Mouse (Mus musculus) cerebellum, adult 8-10 months (tissue): ENCODE data around the gene Clca3a2.
A peak's percentile ranks its signal among the peaks of the same experiment; 100 is the strongest.
"Not testable (repeated sequence)": the region's sequence is repeated elsewhere in the genome, so short reads cannot be mapped to it uniquely, and the experiment has no call there.

Source experiments
- DNase-seq: peaks from one replicate; pipeline ENCODE4 v3.0.0; 2022

The Clca3a2 gene

GRCm38 (mm10) chr3:144819219-144819618 lies at the start of gene Clca3a2:
TSS of gene Clca3a2 (minus strand) at chr3:144819494.
- not testable (repeated sequence) for DNase-seq

- no peak for DNase-seq
These were observed 30.3 kb upstream of the Clca3a2 start for GRCm38 (mm10) chr3:144849584-144849983.

DNA sequence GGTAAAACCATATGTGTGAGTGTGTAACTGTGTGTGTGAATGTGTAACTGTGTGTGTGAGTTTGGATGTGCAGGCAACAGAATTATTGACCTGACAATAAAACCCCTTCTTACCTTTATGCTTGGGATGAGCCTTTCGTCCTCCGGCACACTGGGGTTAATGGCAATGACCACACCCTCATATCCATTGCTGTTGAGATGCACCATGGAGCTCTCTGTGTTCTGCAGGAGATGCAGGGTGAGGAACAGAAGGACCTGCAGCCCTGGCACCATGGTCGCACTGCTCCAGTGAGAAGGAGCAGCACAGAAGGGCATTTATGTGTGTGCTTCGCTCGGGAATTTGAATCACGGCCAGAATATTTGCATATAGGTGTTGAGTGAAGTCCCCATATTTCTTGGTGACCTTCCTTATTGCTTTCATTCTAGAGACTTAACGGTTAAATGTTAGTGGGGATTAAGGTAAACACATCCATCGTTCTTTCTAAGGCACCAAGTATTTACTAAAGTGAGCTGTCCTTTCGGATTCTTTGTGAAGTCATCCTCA lies 29.8 kb upstream of the Clca3a2 start, which contains the start of gene Clca3b:
Gene Clca3b, minus strand, starts transcription at position 344 of the 543 bp plus-strand sequence.
- not testable (repeated sequence) for DNase-seq

DNA sequence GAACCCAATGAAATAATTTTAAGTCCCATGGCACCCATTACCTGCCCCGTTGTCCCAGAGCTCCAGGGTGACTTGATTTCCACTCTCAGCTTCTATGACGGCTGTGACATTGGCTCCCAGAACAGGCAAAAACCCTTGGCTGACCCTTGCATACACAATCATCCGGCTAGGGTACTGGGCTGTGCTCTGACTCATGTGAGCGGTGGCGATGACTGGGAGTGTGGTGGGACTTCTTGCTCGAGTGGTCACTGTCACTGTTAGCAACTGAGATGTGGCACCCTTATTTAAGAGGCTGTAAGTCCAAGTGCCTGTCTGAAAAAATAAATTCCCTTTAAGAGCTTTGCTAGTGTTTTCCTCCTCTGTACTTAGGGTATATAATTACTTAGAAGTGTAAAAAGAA lies 8.0 kb upstream of the Clca3a2 start:
- DNase-seq = no peak

DNA sequence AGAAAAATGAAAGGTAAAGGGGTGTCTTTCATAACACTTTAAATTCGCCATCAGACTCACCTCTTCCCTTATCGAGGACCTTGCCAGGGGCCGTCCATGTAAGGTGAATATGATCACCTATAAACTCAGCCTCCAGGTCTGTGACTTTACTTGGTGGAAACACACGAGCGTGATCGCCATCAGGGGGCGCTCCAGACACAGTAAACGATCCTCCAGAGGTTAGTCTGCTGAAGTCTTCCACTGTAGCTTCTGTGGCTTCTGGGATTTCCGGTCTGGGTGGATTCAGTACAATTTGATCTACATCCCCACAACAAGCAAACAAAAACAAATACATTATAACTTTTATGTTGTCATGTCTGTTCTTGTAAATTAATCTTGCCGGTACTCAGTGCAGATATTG lies 5.9 kb upstream of the Clca3a2 start:
- peak; percentile 49 for DNase-seq

GRCm38 (mm10) chr3:144823331-144823730 lies 4.0 kb upstream of the Clca3a2 start:
- DNase-seq = no peak

DNA sequence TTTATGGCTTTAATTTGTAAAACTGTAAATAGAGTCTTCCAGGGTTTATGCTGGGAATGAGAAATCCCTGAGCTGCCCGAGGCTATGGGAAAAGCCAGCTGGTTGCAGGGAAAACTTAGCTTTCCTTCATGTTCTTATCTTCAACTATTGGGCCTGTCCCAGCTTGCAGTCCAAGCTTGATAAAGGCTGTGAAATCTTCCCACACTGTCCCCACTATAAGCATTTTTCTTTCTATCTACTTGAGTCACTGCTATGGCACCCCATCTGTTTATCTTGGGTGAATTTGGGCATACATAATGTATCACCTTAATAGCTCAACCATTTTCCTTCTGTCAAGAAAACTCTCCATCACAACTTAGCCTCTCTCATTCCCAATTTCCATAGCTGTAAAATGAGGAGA lies 1.3 kb upstream of the Clca3a2 start:
- DNase-seq = no peak

- DNase-seq = not testable (repeated sequence)
These were observed 6.0 kb downstream of the Clca3a2 start for GRCm38 (mm10) chr3:144813336-144813735.

- DNase-seq = no peak
These were observed 7.5 kb downstream of the Clca3a2 start for GRCm38 (mm10) chr3:144811821-144812220.

GRCm38 (mm10) chr3:144808153-144808925 lies 11.0 kb downstream of the Clca3a2 start:
- DNase-seq = not testable (repeated sequence)

DNA sequence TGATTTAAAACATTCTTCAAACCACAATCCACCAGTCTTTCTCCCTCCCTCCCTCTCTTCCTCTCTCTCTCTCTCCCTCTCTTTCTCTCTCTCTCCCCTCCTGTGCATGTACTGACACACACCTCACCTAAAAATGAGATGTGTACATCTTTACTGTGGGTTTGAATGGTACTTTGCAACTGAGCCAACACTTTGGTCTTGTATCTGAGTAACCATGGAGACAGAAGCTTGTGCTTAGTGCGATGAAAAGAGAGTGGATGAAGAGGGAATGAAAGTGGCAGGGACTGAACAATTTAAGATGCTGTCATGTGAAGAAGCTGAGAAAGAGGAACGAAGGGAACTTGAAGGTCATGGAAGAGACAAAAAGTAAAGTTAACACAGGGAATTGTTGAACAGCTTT lies 12.7 kb downstream of the Clca3a2 start:
- DNase-seq = not testable (repeated sequence)

- no peak for DNase-seq
These were observed 17.4 kb downstream of the Clca3a2 start for GRCm38 (mm10) chr3:144801861-144802260.

DNA sequence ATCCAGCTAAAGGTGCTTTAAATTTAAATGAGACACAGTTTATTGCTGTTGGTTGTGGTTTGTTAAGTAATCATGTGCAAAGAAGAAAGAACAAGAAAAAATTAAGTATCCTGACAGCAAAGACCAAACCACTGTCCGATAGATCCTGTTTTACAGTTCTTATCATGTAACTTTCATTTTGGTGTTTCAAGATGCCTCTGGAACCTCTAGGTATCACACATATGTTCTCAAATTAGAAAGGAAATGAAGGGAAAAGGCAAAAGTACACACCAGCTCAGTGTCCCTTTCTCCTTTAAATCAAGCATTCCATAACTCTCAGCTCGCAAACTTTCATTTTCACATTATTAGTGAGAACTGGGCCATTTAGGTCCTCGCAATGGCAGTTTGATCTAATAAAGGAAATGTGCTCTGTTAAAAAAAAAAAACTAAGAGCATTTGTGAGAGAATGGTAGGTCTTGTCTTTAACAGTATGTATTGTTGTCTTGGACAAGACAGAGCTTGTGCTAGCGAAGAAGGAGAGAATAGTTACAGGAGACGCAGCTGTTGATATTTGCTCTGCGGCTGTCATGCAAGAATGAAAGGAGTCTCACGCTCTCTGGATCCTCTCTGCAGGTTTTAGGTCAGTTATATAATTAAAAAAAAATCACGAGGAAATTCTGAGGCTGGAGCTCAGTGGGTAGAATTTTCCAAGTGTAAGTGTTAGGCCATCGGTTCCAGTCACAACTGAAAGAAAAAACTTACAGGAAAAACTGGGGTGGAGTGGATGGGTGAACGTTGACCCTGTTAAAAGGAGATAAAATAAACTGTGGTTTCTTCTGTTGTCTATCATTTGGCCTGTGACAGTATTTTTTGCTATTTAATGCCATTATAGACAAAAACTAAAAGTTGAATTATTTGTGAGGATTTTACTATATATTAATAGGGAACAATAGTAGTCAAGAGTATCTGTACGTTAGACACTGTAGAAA lies 33.8 kb downstream of the Clca3a2 start:
- DNase-seq = no peak

GRCm38 (mm10) chr3:144765161-144765560 lies 54.1 kb downstream of the Clca3a2 start:
- no peak for DNase-seq

GRCm38 (mm10) chr3:144761454-144761853 lies 57.8 kb downstream of the Clca3a2 start:
- DNase-seq = no peak

DNA sequence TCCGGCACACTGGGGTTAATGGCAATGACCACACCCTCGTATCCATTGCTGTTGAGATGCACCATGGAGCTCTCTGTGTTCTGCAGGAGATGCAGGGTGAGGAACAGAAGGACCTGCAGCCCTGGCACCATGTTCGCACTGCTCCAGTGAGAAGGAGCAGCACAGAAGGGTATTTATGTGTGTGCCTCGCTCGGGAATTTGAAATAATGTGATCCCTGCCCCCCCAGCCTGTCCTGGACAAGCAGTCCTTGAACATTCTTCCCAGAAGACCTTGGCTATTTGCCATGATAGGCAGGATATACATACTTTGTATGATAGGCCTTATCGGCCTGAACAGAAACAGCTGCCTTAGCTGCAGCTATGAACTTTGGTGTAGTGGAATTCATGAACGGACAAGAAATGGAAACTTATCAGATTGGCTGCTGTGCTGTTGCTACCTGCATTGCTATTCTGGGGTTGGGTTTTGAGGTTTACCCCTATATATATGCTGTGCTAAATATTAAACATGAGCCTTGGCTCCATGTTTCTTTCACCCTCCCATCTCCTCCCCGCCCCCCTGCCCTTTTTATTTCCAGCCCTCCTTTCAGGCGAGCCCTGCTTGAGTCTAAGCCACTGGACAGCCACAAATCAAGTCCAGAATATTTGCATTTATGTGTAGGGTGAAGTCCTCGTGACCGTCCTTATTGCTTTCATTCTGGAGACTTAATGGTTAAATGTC lies 58.5 kb downstream of the Clca3a2 start, which contains the start of gene Clca3a1:
Gene Clca3a1, minus strand, starts transcription at position 386 of the 718 bp plus-strand sequence.
- DNase-seq = no peak

GRCm38 (mm10) chr3:144759719-144760118 lies 59.6 kb downstream of the Clca3a2 start:
- DNase-seq = no peak

- not testable (repeated sequence) for DNase-seq
These were observed 63.2 kb downstream of the Clca3a2 start for GRCm38 (mm10) chr3:144756103-144756502.

DNA sequence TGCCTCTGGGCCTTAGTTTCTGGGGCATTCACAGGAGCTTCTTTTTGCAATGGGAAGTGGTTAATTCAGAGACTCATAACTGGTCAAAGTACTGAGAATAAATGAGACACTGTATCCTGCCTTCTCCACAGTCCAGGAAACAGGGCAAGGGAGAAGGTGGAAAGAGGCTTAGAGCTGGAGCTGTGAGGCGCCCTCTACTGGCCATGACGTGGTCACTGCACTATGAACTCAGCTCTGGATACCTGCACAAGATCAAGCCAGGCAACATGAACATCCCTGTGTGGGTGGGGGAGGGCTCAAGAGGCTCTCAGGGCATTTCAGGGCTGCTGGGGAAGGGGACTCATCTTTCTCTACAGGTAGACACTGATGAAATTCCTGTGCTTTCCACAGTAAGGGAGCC lies 66.2 kb downstream of the Clca3a2 start:
- no peak for DNase-seq

DNA sequence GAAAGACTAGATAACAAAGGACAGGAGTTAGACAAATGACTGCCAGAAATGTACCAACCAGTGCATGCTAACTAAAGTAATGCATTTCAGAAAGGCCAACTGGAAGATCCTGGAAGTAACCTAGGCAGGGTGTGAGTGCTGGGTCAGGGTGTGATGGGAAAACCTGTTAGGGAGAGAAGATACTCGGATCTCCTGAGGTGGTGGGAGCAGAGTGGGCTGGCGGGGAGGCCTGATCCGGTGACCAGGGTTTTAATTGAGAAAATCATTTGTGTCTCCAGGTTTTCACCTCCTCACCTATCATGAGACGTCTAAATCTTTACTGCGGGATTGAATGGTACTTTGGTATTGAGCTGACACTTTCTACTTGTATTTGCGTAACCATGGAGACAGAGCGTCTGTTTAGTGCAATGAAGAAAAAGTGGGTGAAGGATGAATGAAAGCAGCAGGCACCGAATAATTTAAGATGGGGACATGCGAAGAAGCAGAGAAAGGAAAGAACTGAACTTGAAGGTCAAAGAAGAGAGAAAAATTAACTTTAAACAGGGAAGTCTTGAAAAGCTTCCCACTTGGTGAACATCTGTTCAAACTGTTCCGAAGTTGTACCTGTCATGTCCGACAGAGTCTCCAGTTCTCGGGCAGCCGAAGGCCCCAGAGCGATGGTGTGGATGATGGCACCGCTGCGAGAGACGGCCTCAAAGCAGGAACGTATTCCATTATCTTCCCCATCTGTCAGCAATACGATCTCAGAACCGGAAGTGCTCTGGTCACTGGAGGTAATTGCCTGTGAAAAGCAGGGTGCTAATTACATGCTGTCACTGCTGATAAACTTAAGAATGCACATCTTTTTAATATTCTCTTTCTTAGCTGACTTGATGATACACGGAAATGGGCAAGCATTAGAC lies 70.0 kb downstream of the Clca3a2 start:
- not testable (repeated sequence) for DNase-seq

GRCm38 (mm10) chr3:144747706-144748105 lies 71.6 kb downstream of the Clca3a2 start:
- DNase-seq = not testable (repeated sequence)
